Mouse (Mus musculus) megakaryocyte progenitor cell, adult 5-6 weeks (primary cell): ENCODE measurements around the gene Sprr2i. TPM values are rescaled to one million over a fixed set of nuclear protein-coding genes. Genes with fewer than 3 reads are reported as not detected.

ENCODE experiments used
- ATAC-seq: replicated peaks from 2 replicates; pipeline ENCODE4 v1.8.0; 2016; ENCODE audit warnings: mild to moderate bottlenecking, moderate TSS enrichment, inconsistent platforms; ENCODE audit not compliant: poor library complexity
- total RNA-seq, 2 experiments: library from RNA; stranded (forward) in 1 of 2; stranded (reverse) in 1 of 2; fragments of 157-497, 149-512 nt in 1 of 2; fragments of 200-1000 nt in 1 of 2; gene quantifications; 2 replicates each; pipeline versions ENCODE4 v1.2.3 to v1.2.4; 2015 to 2017

Gene Sprr2i
- not detected in 2 replicates for total RNA-seq (2015)
- total RNA-seq (2017): not detected in 2 replicates

- no peak for ATAC-seq
Measured at GRCm38 (mm10) chr3:92407691-92408090, at the start of gene Sprr2i. Gene Sprr2i, plus strand, starts transcription at chr3:92407991.

- ATAC-seq: no peak
Measured at GRCm38 (mm10) chr3:92361619-92362018, 46.2 kb upstream of the Sprr2i start.

DNA sequence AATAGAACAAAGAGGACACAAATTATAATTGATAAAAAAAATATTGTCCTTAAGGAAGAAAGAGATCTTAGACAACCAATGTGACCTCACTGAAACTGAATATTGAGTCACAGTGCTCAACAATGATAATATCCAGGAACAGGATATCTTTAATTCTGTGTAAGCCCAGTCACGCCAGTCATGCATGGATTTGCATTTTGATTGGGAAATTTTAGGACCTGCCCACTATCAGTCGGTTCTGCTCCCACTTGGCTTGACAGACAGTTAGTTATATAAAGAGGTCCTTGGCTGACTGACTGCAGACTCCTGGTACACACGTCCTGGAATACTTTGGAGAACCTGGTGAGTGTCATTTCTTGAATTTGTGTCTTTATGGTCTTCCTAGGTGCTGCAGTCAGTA is 42.9 kb upstream of the Sprr2i start, which contains the start of gene Sprr2f:
Gene Sprr2f, plus strand, starts transcription at position 301 of the 400 bp plus-strand sequence.
- no peak for ATAC-seq

GRCm38 (mm10) chr3:92373613-92374012 is 34.2 kb upstream of the Sprr2i start:
- no peak for ATAC-seq

GRCm38 (mm10) chr3:92385385-92385784 is 22.4 kb upstream of the Sprr2i start, which contains the start of gene Sprr2h:
Gene Sprr2h, plus strand, starts transcription at chr3:92385685.
- ATAC-seq: no peak

- no peak for ATAC-seq
Measured at GRCm38 (mm10) chr3:92394301-92394700, 13.5 kb upstream of the Sprr2i start.

DNA sequence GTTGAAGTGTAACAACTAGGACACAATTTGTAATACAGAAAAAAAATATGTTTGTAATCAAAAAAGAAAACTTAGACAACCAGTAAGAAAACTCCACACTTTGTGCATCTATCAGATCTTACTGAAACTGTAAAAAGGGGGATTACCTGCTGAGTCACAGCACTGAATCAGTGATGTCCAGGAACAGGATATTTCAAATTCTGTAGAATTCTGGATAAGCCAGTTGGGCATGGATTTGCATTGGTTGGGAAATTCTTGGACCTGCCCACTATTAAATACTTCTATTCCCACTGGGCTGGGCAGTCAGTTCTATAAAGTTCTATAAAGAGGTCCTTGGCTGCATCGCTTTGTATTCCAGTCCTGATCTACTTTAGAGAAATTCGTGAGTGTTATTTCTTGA is 10.0 kb downstream of the Sprr2i start, which contains the start of gene Sprr2j-ps:
Gene Sprr2j-ps, plus strand, starts transcription at position 301 of the 400 bp plus-strand sequence.
- ATAC-seq: no peak

DNA sequence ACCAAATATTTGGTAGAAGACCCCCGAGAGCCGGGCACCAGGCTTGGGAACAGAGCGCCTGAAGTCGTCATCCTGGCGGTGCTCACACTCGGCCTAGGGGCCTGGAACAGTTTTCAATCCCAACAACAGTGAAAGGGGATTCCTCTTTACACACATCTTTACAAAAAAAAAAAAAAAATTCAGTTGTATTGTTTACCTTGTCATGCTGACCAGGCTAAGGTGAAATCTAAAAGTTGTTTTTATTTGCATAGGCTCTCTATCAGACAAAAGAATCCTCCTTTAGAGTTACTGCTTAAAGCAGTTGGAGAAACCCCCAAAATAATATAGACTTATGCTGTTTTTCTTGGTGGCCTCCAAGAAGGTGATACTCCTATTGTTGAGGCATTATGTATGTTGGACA is 21.5 kb downstream of the Sprr2i start, which contains the start of gene Gm9774:
Gene Gm9774, minus strand, starts transcription at position 101 of the 400 bp plus-strand sequence.
- no peak for ATAC-seq

DNA sequence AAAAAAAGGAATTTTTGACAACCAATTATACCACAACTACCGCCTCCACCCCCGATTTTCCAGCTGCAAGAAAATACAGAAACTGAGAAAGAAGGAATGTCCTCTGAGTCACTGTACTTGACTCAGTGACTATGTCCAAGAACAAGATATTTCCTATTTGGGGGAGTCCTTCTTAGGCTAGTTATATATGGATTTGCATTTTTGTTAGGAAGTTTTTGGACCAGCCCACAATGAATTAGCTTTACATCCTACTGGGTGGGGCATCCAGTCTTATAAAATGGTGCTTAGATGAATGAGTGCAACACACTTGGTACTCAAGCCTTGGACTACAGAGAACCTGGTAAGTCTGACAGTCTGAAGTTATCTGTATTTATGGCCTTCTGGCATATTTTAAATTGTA is 24.5 kb downstream of the Sprr2i start, which contains the start of gene Sprr2k:
Gene Sprr2k, plus strand, starts transcription at position 301 of the 400 bp plus-strand sequence.
- no peak for ATAC-seq

DNA sequence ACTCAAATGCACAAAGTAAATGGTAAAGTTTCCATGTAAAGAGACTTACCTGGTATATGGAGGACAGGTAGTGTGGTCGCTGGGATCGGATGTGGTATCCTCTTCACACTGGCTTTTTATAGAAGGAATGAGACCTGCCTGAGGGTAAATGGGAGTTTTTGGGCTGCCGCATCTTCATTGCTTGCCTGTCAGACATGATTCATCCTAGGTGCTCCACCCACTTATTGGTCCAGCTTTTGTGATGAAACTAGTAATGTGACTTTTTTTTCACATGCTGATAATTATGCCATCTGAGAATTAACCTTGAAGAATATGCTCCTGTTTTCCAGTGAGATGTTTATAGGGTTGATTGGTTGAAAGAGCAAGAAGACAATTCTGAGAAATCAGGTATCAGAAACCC is 30.9 kb downstream of the Sprr2i start, which contains the start of gene Sprr1b:
Gene Sprr1b, minus strand, starts transcription at position 101 of the 400 bp plus-strand sequence.
- ATAC-seq: no peak

DNA sequence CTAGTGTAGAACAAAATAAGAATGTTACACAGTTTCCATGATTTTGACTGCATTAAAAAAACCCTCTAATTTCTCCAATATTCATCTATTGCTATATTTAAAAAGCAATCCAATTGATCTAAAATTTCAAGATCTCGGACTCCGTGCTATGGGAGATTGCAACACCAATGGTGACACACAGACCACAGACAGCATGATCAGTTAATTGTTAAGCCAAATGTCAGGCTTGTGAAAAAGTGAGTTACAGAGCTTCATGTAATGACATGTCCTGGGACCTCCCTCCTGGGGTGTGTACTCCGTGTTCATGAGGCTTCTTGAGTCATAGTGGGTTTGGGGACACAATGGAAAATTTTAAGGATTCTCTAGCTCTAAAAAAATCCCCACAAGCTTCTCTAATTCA is 32.4 kb downstream of the Sprr2i start:
- no peak for ATAC-seq

DNA sequence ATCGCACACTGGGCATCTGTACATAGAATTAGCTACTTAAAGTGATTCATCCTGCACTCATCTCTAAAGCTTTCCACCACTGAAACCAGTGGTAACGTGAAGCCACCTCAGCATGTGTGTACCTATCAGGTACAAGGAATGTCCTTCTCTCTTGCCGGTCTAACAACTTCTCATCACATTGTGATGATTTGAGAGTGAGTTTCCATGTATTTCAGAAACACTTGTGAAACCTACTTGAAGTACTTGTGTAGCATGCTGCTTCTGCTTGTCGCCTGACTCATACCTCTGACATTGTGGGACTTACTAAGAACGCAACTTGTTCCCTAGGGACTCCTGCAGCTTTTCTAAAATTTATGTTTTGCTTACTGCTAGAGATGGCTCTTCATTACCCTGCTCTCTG is 47.4 kb downstream of the Sprr2i start:
- ATAC-seq: no peak

DNA sequence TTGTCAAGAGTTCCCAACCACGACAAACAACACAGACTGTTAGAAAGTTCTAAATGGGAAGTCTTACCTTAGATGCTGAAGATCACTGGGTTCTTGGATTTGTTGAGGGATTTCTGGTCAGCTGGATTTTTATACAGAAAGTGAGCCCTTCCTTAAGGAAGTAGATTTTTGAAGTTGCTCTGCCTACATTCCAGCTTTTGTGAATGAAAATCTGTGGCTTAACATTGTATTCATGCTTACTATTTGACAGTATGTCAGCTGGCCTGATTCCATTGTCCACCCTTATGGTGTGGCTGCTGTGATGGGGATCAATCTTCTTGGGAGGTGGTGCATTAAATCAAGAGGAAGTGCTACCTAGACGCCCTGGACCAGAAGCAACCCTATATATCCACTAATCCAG is 50.8 kb downstream of the Sprr2i start, which contains the start of gene Sprr3:
Gene Sprr3, minus strand, starts transcription at position 101 of the 400 bp plus-strand sequence.
- ATAC-seq: no peak

Other genes with a start within 250 kb of the Sprr2i start
- not detected in 2 replicates for gene Sprr2a1, start 192.2 kb upstream of the Sprr2i start, total RNA-seq (2015)
- gene Sprr2a1, start 192.2 kb upstream of the Sprr2i start, total RNA-seq (2017): not detected in 2 replicates
- gene Sprr2a2, start 192.1 kb upstream of the Sprr2i start, total RNA-seq (2015): not detected in 2 replicates
- gene Sprr2a2, start 192.1 kb upstream of the Sprr2i start, total RNA-seq (2017): not detected in 2 replicates
- gene Sprr2a3, start 122.6 kb upstream of the Sprr2i start, total RNA-seq (2015): not detected in 2 replicates
- gene Sprr2a3, start 122.6 kb upstream of the Sprr2i start, total RNA-seq (2017): not detected in 2 replicates
- not detected in 2 replicates for gene Sprr2b, start 91.4 kb upstream of the Sprr2i start, total RNA-seq (2015)
- not detected in 2 replicates for gene Sprr2b, start 91.4 kb upstream of the Sprr2i start, total RNA-seq (2017)
- not detected in 2 replicates for gene Sprr2d, start 68.9 kb upstream of the Sprr2i start, total RNA-seq (2015)
- gene Sprr2d, start 68.9 kb upstream of the Sprr2i start, total RNA-seq (2017): not detected in 2 replicates
- not detected in 2 replicates for gene Sprr2e, start 55.8 kb upstream of the Sprr2i start, total RNA-seq (2015)
- gene Sprr2e, start 55.8 kb upstream of the Sprr2i start, total RNA-seq (2017): not detected in 2 replicates
- gene Sprr2f, start 42.8 kb upstream of the Sprr2i start, total RNA-seq (2015): not detected in 2 replicates
- not detected in 2 replicates for gene Sprr2f, start 42.8 kb upstream of the Sprr2i start, total RNA-seq (2017)
- gene Sprr2h, start 22.3 kb upstream of the Sprr2i start, total RNA-seq (2015): not detected in 2 replicates
- gene Sprr2h, start 22.3 kb upstream of the Sprr2i start, total RNA-seq (2017): not detected in 2 replicates
- not detected in 2 replicates for gene Sprr2j-ps, start 10.1 kb downstream of the Sprr2i start, total RNA-seq (2015)
- not detected in 2 replicates for gene Sprr2j-ps, start 10.1 kb downstream of the Sprr2i start, total RNA-seq (2017)
- 9.5 and 12.2 TPM in 2 replicates for gene Gm9774, start 21.4 kb downstream of the Sprr2i start, total RNA-seq (2015)
- 1.7 and 1.9 TPM in 2 replicates for gene Gm9774, start 21.4 kb downstream of the Sprr2i start, total RNA-seq (2017)
- gene Sprr2k, start 24.6 kb downstream of the Sprr2i start, total RNA-seq (2015): not detected in 2 replicates
- not detected in 2 replicates for gene Sprr2k, start 24.6 kb downstream of the Sprr2i start, total RNA-seq (2017)
- not detected in 2 replicates for gene Sprr1b, start 30.8 kb downstream of the Sprr2i start, total RNA-seq (2015)
- not detected in 2 replicates for gene Sprr1b, start 30.8 kb downstream of the Sprr2i start, total RNA-seq (2017)
- not detected in 2 replicates for gene Sprr3, start 50.7 kb downstream of the Sprr2i start, total RNA-seq (2015)
- not detected in 2 replicates for gene Sprr3, start 50.7 kb downstream of the Sprr2i start, total RNA-seq (2017)
- gene Sprr1a, start 77.9 kb downstream of the Sprr2i start, total RNA-seq (2015): not detected in 2 replicates
- not detected in 2 replicates for gene Sprr1a, start 77.9 kb downstream of the Sprr2i start, total RNA-seq (2017)
- gene Sprr4, start 92.5 kb downstream of the Sprr2i start, total RNA-seq (2015): not detected in 2 replicates
- not detected in 2 replicates for gene Sprr4, start 92.5 kb downstream of the Sprr2i start, total RNA-seq (2017)
- not detected in 2 replicates for gene 2310046K23Rik, start 126.5 kb downstream of the Sprr2i start, total RNA-seq (2015)
- not detected in 2 replicates for gene 2310046K23Rik, start 126.5 kb downstream of the Sprr2i start, total RNA-seq (2017)
- gene Ivl, start 165.7 kb downstream of the Sprr2i start, total RNA-seq (2015): 0.22 TPM in 1 of 2 replicates, not detected in the other
- gene Ivl, start 165.7 kb downstream of the Sprr2i start, total RNA-seq (2017): 0.27 TPM in 1 of 2 replicates, not detected in the other
- gene Smcp, start 181.0 kb downstream of the Sprr2i start, total RNA-seq (2015): not detected in 2 replicates
- gene Smcp, start 181.0 kb downstream of the Sprr2i start, total RNA-seq (2017): not detected in 2 replicates
- not detected in 2 replicates for gene 2210017I01Rik, start 199.5 kb downstream of the Sprr2i start, total RNA-seq (2015)
- not detected in 2 replicates for gene 2210017I01Rik, start 199.5 kb downstream of the Sprr2i start, total RNA-seq (2017)
- not detected in 2 replicates for gene Lce6a, start 213.7 kb downstream of the Sprr2i start, total RNA-seq (2015)
- gene Lce6a, start 213.7 kb downstream of the Sprr2i start, total RNA-seq (2017): not detected in 2 replicates
- not detected in 2 replicates for gene Lce1a1, start 240.3 kb downstream of the Sprr2i start, total RNA-seq (2015)
- not detected in 2 replicates for gene Lce1a1, start 240.3 kb downstream of the Sprr2i start, total RNA-seq (2017)
- not detected in 2 replicates for gene Lce1b, start 248.9 kb downstream of the Sprr2i start, total RNA-seq (2015)
- not detected in 2 replicates for gene Lce1b, start 248.9 kb downstream of the Sprr2i start, total RNA-seq (2017)